Mouse (Mus musculus) myocyte (in vitro differentiated cells): ENCODE measurements around the gene Otop1. TPM values are rescaled to one million over a fixed set of nuclear protein-coding genes. Genes with fewer than 3 reads are reported as not detected.

Experiments used
- H3K27me3 ChIP-seq: one replicate; pipeline ENCODE4 v1.6.1; 2011; ENCODE audit not compliant: control insufficient read depth, insufficient read depth, insufficient read length
- H3K36me3 ChIP-seq: one replicate; pipeline ENCODE4 v1.6.1; 2011; ENCODE audit not compliant: control insufficient read depth, insufficient read depth
- H3K4me2 ChIP-seq: one replicate; pipeline ENCODE4 v1.6.1; 2011; ENCODE audit warnings: low read depth, control low read depth
- H3K4me3 ChIP-seq: one replicate; pipeline ENCODE4 v1.5.1; 2011; ENCODE audit warnings: mild to moderate bottlenecking, control low read depth, moderate library complexity
- H3K79me2 ChIP-seq: one replicate; pipeline ENCODE4 v1.6.1; 2011; ENCODE audit not compliant: control insufficient read depth, insufficient read depth
- H3ac ChIP-seq: one replicate; pipeline ENCODE4 v1.6.1; 2011; ENCODE audit not compliant: control insufficient read depth, insufficient read length
- CEBPB ChIP-seq: IDR thresholded peaks from 2 replicates; pipeline ENCODE4 v1.6.1; 2011; ENCODE audit warnings: mild to moderate bottlenecking, moderate library complexity; ENCODE audit not compliant: poor library complexity, insufficient read depth, severe bottlenecking
- E2F4 ChIP-seq: IDR thresholded peaks from one replicate; pipeline ENCODE4 v1.6.1; 2011; ENCODE audit warnings: mild to moderate bottlenecking, control low read depth, moderate library complexity; ENCODE audit not compliant: insufficient read depth
- MAX ChIP-seq: IDR thresholded peaks from one replicate; pipeline ENCODE4 v1.6.1; 2011; ENCODE audit warnings: low read depth, mild to moderate bottlenecking, control low read depth
- MYOD1 ChIP-seq, 3 experiments: IDR thresholded peaks; one replicate each; pipeline ENCODE4 v1.6.1; 2011; ENCODE audit warnings: control low read depth in 2 of 3, low read depth in 2 of 3, mild to moderate bottlenecking in 2 of 3, moderate library complexity in 1 of 3; ENCODE audit not compliant: insufficient read length in 2 of 3, control insufficient read depth in 1 of 3
- MYOG ChIP-seq, 3 experiments: IDR thresholded peaks; one replicate each; pipeline ENCODE4 v1.6.1; 2011; ENCODE audit warnings: control low read depth in 2 of 3, low read depth in 2 of 3, mild to moderate bottlenecking in 2 of 3; ENCODE audit not compliant: insufficient read length in 2 of 3, control insufficient read depth in 1 of 3, insufficient read depth in 1 of 3
- POLR2A ChIP-seq: IDR thresholded peaks from one replicate; pipeline ENCODE4 v1.6.1; 2011; ENCODE audit warnings: low read depth, mild to moderate bottlenecking, control low read depth, moderate library complexity; ENCODE audit not compliant: insufficient read length
- POLR2AphosphoS2 ChIP-seq: IDR thresholded peaks from one replicate; pipeline ENCODE4 v1.6.1; 2011; ENCODE audit warnings: low read depth, control low read depth; ENCODE audit not compliant: insufficient read length
- REST ChIP-seq: IDR thresholded peaks from one replicate; pipeline ENCODE4 v1.6.1; 2011; ENCODE audit warnings: mild to moderate bottlenecking, control low read depth, moderate library complexity; ENCODE audit not compliant: insufficient read depth, insufficient read length
- SRF ChIP-seq: IDR thresholded peaks from one replicate; pipeline ENCODE4 v1.6.1; 2011; ENCODE audit warnings: low read depth; ENCODE audit not compliant: control insufficient read depth, insufficient read length
- TCF12 ChIP-seq: IDR thresholded peaks from one replicate; pipeline ENCODE4 v1.6.1; 2011; ENCODE audit warnings: mild to moderate bottlenecking, control low read depth; ENCODE audit not compliant: poor library complexity, insufficient read depth, severe bottlenecking
- TCF3 ChIP-seq: IDR thresholded peaks from one replicate; pipeline ENCODE4 v1.6.1; 2011; ENCODE audit warnings: low read depth, control low read depth; ENCODE audit not compliant: insufficient read length
- USF1 ChIP-seq: IDR thresholded peaks from one replicate; pipeline ENCODE4 v1.6.1; 2011; ENCODE audit warnings: low read depth, mild to moderate bottlenecking, control low read depth, moderate library complexity
- polyA plus RNA-seq: library from polyadenylated mRNA; unstranded; fragments of >200 nt; fragmentation: generic; extraction: Trizol; gene quantifications from one replicate; pipeline ENCODE4 v1.2.1, GENCODE M21; 2012; ENCODE audit warnings: missing spikeins

Gene Otop1
- polyA plus RNA-seq, 1 experiment: 0.10 TPM

DNA sequence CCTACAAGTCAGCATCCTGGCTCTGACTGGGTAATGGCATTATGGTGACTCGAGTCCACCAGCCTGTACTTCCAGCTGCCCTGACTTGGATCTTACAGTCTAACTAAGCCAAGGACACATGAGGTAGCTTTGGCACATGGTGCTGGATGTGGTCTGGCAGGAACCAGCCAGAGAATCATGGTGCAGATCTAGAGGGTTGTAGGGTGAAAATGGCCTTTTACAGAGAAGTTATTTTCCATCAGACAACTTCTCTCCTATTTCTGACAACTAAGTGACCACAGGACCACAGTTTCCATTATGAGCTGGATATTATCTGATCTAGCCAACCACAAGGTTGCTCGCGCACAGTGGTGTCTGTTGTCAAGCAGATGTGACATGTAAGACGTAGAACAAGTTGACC is 1.9 kb upstream of the Otop1 start:
- Histone ChIP-seq H3K36me3 (peaks cover 16% of the 10 kb centered on the region), H3ac (no peak overlapping the region), H3K79me2 (no peaks in the 10 kb centered on the region), H3K27me3 (peaks cover 7% of the 10 kb centered on the region), H3K4me3 (no peak overlapping the region), H3K4me2 (no peak overlapping the region)
- TF ChIP-seq E2F4 (no peak), MAX (no peak), TCF3 (no peak), TCF12 (no peak), REST (no peak), SRF (no peak), USF1 (no peak), MYOD1 (IDR thresholded peaks at IDR 0.05; ENCODE audit: control insufficient read depth in 1 of 3, insufficient read length in 2 of 3, low read depth in 2 of 3) (no peak)

GRCm38 (mm10) chr5:38276451-38276850 is 679 bp downstream of the Otop1 start:
- Histone ChIP-seq H3K4me3 (no peak overlapping the region), H3K79me2 (no peaks in the 10 kb centered on the region), H3K27me3 (peaks cover 7% of the 10 kb centered on the region), H3K36me3 (peaks cover 3% of the 10 kb centered on the region), H3K4me2 (no peak overlapping the region), H3ac (no peak overlapping the region)
- TF ChIP-seq POLR2A: no peak
- TF ChIP-seq E2F4: no peak
- TF ChIP-seq TCF12: no peak
- TF ChIP-seq USF1: no peak
- TF ChIP-seq MAX: no peak
- no peak for TF ChIP-seq MYOG (IDR thresholded peaks at IDR 0.05; ENCODE audit: control insufficient read depth in 1 of 3, insufficient read depth in 1 of 3, insufficient read length in 2 of 3, low read depth in 2 of 3)
- TF ChIP-seq REST: no peak
- no peak for TF ChIP-seq TCF3
- TF ChIP-seq POLR2AphosphoS2: no peak
- no peak for TF ChIP-seq SRF
- TF ChIP-seq MYOD1 (IDR thresholded peaks at IDR 0.05; ENCODE audit: control insufficient read depth in 1 of 3, insufficient read length in 2 of 3, low read depth in 2 of 3): no peak

GRCm38 (mm10) chr5:38277098-38277866 is 1.5 kb downstream of the Otop1 start:
- Histone ChIP-seq H3K36me3 (no peaks in the 10 kb centered on the region), H3K27me3 (peaks cover 7% of the 10 kb centered on the region), H3ac (no peak overlapping the region), H3K4me3 (no peak overlapping the region), H3K4me2 (no peak overlapping the region), H3K79me2 (no peaks in the 10 kb centered on the region)
- TF ChIP-seq MYOD1 (IDR thresholded peaks at IDR 0.05; ENCODE audit: control insufficient read depth in 1 of 3, insufficient read length in 2 of 3, low read depth in 2 of 3): peak in 1 of 3 experiments; percentile 23
- no peak for TF ChIP-seq SRF

DNA sequence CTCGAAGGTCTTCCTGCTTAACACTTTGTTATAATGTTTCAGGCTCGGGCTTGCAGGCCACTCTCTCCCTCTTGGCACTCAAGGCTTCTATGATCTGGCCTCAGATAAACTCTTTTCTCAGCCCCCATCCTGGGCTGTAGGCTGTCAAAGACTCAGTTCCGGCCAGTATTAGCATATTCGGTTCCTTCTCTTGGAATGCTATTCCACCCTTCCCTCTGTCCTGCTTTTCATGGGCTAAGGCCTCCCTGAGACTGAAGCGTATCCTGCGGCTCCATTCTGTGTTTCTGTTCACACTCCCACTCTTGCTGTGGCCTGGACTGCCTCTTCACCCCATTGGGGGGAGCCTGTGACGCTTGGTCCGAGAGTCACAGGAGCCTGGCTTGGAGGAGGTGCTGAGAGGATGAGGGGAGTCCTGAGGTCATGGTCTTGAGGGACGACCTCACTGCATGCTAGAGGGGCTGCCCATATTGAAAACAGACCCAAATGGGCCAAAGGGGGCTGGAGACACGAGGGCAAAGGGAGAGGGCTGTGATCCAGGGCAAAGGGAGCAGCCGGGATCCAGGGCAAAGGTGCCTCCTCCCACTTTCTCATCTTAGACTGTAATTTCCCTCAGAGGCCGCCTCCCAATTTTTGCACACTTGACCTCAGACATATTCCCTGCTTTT is 2.3 kb downstream of the Otop1 start:
- Histone ChIP-seq H3K27me3 (peaks cover 7% of the 10 kb centered on the region), H3K4me3 (no peak overlapping the region), H3K4me2 (no peak overlapping the region), H3ac (no peak overlapping the region), H3K79me2 (no peaks in the 10 kb centered on the region), H3K36me3 (no peaks in the 10 kb centered on the region)
- TF ChIP-seq REST (no peak), MAX (no peak), TCF12 (no peak)

DNA sequence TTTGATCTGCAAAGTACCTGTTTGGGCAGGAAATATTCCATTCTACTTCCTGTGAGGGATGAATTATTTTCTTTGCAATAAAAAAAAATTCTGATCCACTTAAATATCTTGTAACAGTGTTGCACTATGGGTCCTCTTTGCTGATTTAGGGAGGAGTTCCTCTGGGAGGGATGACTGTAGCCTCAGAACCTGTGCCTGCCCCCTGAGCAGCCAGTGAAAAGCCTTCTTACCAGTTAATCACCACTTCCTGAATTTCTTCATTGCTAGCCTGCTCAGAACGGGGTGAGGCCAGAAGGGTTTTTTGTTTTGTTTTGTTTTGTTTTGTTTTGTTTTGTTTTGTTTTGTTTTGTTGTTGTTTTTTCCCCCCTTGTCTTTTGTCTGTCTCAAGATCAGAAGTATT is 4.3 kb downstream of the Otop1 start:
- no peak overlapping the region for H3K4me3 ChIP-seq
- H3K4me2 ChIP-seq: no peak overlapping the region
- no peaks in the 10 kb centered on the region for H3K36me3 ChIP-seq
- H3K27me3 ChIP-seq: peaks cover 7% of the 10 kb centered on the region
- H3K79me2 ChIP-seq: no peaks in the 10 kb centered on the region
- no peak overlapping the region for H3ac ChIP-seq
- TF ChIP-seq POLR2AphosphoS2 (no peak), SRF (no peak), TCF3 (no peak), MAX (no peak), MYOD1 (IDR thresholded peaks at IDR 0.05; ENCODE audit: control insufficient read depth in 1 of 3, insufficient read length in 2 of 3, low read depth in 2 of 3) (no peak), REST (no peak), TCF12 (no peak), CEBPB (no peak), POLR2A (no peak), E2F4 (no peak), USF1 (no peak), MYOG (IDR thresholded peaks at IDR 0.05; ENCODE audit: control insufficient read depth in 1 of 3, insufficient read depth in 1 of 3, insufficient read length in 2 of 3, low read depth in 2 of 3) (no peak)
